In the genomic region with DNA sequence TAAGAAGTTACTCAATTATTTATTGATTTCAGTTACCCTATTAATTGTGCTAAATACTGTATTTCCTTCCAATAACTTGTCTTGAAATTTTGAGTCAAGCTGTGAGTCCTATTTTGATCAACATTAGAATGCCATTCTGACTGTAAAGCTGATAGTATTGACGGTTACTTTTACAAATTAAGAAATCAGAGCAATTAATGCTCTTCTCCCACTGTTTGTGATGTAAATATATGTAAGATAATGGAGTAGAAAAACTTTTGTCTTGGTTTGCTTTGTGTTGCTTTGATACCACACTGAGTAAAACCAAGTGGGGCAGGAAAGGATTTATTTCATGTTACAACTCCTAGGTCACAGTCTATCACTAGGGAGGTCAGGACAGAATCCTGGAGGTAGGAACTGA, we compare ENCODE assay signal across 27 mouse cellular contexts.
"Had no signal": no experiment of that assay in that cellular context is flagged by ENCODE, and none has a peak within 500 bp of the region (broad histone marks: within the 10 kb centered on the region; RNA-seq: fewer than 3 reads in every experiment).

No protein-coding gene starts in this region.

- DNase-seq: cerebellum, adult 9-11 months; cerebellum, postnatal 10 days; cerebellum, postnatal 14 days; cerebellum, postnatal 25 days; embryo, embryonic 11 days; forebrain, postnatal 0 days; gastrocnemius, adult 2 months; gastrocnemius, postnatal 10 days; gastrocnemius, postnatal 14 days; gastrocnemius, postnatal 25 days; gastrocnemius, postnatal 36 days; heart, adult 18-20 months; heart, adult 2 months had no signal

- H3K4me1 ChIP-seq: forebrain, embryonic 12.5 days; heart, embryonic 10.5 days; heart, embryonic 12.5 days had no signal

- H3K36me3 ChIP-seq: embryonic facial prominence, embryonic 12.5 days; embryonic facial prominence, embryonic 13.5 days; forebrain, embryonic 10.5 days; forebrain, embryonic 12.5 days; forebrain, embryonic 15.5 days; heart, embryonic 10.5 days; heart, embryonic 12.5 days had no signal

- H3K4me2 ChIP-seq: embryonic facial prominence, embryonic 12.5 days; embryonic facial prominence, embryonic 13.5 days; embryonic facial prominence, embryonic 15.5 days; forebrain, embryonic 12.5 days; forebrain, embryonic 13.5 days; forebrain, embryonic 15.5 days; heart, embryonic 11.5 days; heart, embryonic 12.5 days had no signal

- H3K27me3 ChIP-seq: embryonic facial prominence, embryonic 12.5 days; embryonic facial prominence, embryonic 13.5 days; embryonic facial prominence, embryonic 15.5 days; forebrain, embryonic 12.5 days; forebrain, embryonic 13.5 days; forebrain, embryonic 15.5 days; heart, embryonic 12.5 days had no signal

- H3K9me3 ChIP-seq: embryonic facial prominence, embryonic 10.5 days; embryonic facial prominence, embryonic 12.5 days; embryonic facial prominence, embryonic 13.5 days; embryonic facial prominence, embryonic 15.5 days; forebrain, embryonic 10.5 days; forebrain, embryonic 12.5 days; forebrain, embryonic 13.5 days; forebrain, embryonic 15.5 days; heart, embryonic 10.5 days; heart, embryonic 12.5 days had no signal

- ATAC-seq: forebrain, embryonic 13.5 days; forebrain, embryonic 14.5 days; forebrain, embryonic 15.5 days; forebrain, embryonic 16.5 days; forebrain, postnatal 0 days had no signal

- H3K9ac ChIP-seq: embryonic facial prominence, embryonic 12.5 days; embryonic facial prominence, embryonic 13.5 days; embryonic facial prominence, embryonic 15.5 days; forebrain, embryonic 12.5 days; forebrain, embryonic 13.5 days; forebrain, embryonic 15.5 days; forebrain, postnatal 0 days; heart, embryonic 12.5 days had no signal

- H3K27ac ChIP-seq: embryonic facial prominence, embryonic 10.5 days; embryonic facial prominence, embryonic 12.5 days; embryonic facial prominence, embryonic 13.5 days; embryonic facial prominence, embryonic 15.5 days; forebrain, embryonic 10.5 days; forebrain, embryonic 12.5 days; forebrain, embryonic 13.5 days; forebrain, embryonic 15.5 days; gastrocnemius, adult 2 months; heart, adult 2 months; heart, embryonic 10.5 days had no signal

- H3K4me3 ChIP-seq: embryonic facial prominence, embryonic 10.5 days; embryonic facial prominence, embryonic 12.5 days; embryonic facial prominence, embryonic 13.5 days; embryonic facial prominence, embryonic 15.5 days; erythroblast, embryonic 14.5 days; forebrain, embryonic 10.5 days; forebrain, embryonic 12.5 days; forebrain, embryonic 13.5 days; forebrain, embryonic 15.5 days; gastrocnemius, adult 2 months; heart, adult 2 months; heart, embryonic 10.5 days; heart, embryonic 12.5 days had no signal
